Mouse (Mus musculus) cortical plate, adult 2 months (tissue): Measurements from ENCODE around the gene Ptges.

ENCODE experiments used
- CTCF ChIP-seq: fragments of 200-500 bp; IDR thresholded peaks from 2 replicates; pipeline ENCODE4 v1.5.1; 2011; ENCODE audit warnings: mild to moderate bottlenecking, control low read depth, low read length; ENCODE audit not compliant: insufficient read depth; ENCODE audit errors: extremely low read depth
- POLR2A ChIP-seq: fragments of 200-500 bp; IDR thresholded peaks from 2 replicates; pipeline ENCODE4 v1.6.1; 2011; ENCODE audit warnings: mild to moderate bottlenecking, low read length, control low read depth; ENCODE audit not compliant: insufficient read depth; ENCODE audit errors: extremely low read depth

DNA sequence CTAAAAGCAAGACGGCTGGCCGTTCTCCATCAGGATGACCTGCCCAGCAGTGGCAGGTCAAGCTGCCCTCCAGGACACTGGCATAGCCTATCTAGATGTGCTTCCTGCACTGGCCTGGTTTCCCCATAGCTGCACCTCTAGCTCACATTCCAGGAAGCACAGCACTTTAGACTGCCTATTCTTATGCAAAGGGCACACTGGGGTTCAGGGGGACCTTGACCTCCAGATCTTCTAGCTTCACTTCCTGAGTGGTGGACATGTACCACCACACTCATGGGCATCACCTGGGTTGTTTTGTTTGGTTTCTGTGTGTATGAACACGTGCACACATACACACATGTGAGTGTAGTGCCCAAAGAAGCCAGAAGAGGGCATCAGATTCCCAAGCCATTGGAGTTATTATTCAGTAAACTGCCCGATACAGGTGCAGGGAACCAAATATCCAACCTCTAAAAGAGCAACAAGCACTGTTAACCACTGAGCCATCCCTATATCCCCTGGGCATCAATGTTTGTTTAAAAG, 44.8 kb downstream of the Ptges start:
- TF ChIP-seq CTCF (no peak), POLR2A (no peak)
